Mouse (Mus musculus): ENCODE data around the gene Zfp423.

GRCm38 (mm10) chr8:87674157-87674556 lies 285.2 kb downstream of the Zfp423 start:
- TF ChIP-seq CTCF (IDR thresholded peaks at IDR 0.05; ENCODE audit: insufficient read depth, low read depth, low read length) (no peak), POLR2A (IDR thresholded peaks at IDR 0.05; ENCODE audit: insufficient read depth, low read depth, low read length) (no peak)
